Mouse (Mus musculus) CD4-positive helper T cell, adult 2 months (primary cell): ENCODE data around the gene Olfr705.
"Not testable (repeated sequence)": the region's sequence is repeated elsewhere in the genome, so short reads cannot be mapped to it uniquely, and the experiment has no call there.

ENCODE experiments used
- DNase-seq: peaks from one replicate; pipeline ENCODE4 v3.0.0-alpha.2; 2012; ENCODE audit warnings: low read depth, missing footprints, low spot score

Olfr705 gene

GRCm38 (mm10) chr7:106876791-106877190, at the start of gene Olfr705:
TSS of gene Olfr705 (minus strand) at chr7:106876891.
- DNase-seq = no peak

DNA sequence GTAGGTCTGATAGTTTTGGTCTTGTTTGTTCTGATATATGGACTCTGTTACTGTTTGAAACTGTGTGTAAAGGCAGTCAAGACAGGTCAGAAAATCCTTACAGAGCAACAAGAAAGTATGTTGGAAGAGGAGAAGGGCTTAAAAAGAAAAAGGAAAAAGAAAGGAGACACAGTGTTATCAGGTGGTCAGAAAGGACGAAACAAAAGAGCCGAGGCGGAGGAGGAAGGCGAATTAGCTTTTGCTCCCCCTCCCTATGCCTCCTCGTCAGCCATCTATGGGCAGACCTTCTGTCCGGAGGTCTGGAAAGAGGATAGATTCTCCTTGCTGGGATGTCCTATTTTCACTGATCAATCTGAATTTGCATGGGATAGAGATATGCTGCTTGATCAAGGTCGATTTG, 44.3 kb upstream of the Olfr705 start:
- DNase-seq = not testable (repeated sequence)

DNA sequence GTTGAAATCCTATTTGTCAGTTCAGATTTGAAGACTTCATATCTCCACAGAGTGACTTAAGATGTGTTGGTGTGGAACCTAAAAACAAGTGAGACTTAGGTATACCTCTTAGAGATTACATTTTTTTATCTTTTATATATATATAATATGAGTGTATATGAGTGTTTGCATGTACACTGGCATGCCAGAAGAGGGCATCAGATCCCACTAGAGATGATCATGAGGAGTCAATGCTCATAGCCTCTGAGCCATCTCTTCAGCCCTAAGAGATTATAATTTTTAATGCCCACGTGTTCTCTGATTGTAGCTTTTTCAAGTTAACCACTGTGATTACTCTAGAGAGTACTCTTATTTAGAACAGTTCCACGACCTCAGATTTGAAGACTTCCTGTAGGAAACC, 31.0 kb upstream of the Olfr705 start, which contains the start of gene Olfr1532-ps1:
Gene Olfr1532-ps1, plus strand, starts transcription at position 326 of the 400 bp plus-strand sequence.
- no peak for DNase-seq

GRCm38 (mm10) chr7:106901141-106901540, 24.4 kb upstream of the Olfr705 start, which contains the start of gene Olfr707:
TSS of gene Olfr707 (minus strand) at chr7:106901241.
- not testable (repeated sequence) for DNase-seq

GRCm38 (mm10) chr7:106888062-106888461, 11.4 kb upstream of the Olfr705 start, which contains the start of gene Olfr706:
TSS of gene Olfr706 (minus strand) at chr7:106888162.
- DNase-seq = no peak

DNA sequence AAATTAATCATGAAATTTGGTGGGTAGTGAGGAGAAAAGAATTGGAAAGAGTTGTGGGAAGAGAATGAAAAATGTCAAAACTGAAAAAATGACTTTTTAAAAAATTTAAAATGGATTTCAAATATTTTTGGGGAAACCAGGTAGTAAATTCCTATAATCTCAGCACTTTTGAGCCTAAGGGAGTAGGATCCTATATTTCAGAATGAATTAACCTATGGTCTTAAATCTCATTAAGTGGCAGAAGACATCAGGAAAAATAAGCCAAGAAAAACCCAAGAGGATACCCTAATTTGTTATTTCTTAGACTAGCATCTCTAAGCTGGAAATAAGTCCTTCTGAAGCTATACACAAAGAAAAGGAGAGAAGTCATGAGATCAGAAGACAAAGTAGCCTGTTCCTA, 13.8 kb downstream of the Olfr705 start, which contains the start of gene Olfr704:
Gene Olfr704, plus strand, starts transcription at position 301 of the 400 bp plus-strand sequence.
- no peak for DNase-seq

- DNase-seq = no peak
Observed at GRCm38 (mm10) chr7:106843060-106843459, 33.6 kb downstream of the Olfr705 start, which contains the start of gene Olfr703. TSS of gene Olfr703 (plus strand) at chr7:106843360.

DNA sequence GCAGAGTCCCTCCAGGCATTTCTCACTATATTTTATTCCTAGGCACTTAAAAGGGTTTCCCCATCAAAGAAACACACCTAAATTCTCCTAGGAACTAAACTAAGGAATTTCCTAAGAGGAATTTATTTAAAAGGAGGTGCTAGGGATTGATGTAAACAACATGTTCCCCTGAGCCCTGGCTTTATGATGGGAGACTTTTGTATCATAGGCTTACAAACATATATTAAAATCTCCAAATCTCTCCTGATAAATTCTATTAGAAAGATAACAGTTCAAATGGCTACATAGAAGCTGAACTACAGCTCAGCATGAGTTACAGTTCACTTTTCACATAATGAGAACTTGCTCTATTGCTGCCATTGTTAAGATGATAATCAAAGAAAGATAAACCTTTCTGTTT, 42.9 kb downstream of the Olfr705 start, which contains the start of gene Olfr702:
Gene Olfr702, minus strand, starts transcription at position 101 of the 400 bp plus-strand sequence.
- no peak for DNase-seq
